Mouse (Mus musculus): ENCODE measurements around the gene Olfr1061.
"Not testable (repeated sequence)": the region's sequence is repeated elsewhere in the genome, so short reads cannot be mapped to it uniquely, and the experiment has no call there.

DNA sequence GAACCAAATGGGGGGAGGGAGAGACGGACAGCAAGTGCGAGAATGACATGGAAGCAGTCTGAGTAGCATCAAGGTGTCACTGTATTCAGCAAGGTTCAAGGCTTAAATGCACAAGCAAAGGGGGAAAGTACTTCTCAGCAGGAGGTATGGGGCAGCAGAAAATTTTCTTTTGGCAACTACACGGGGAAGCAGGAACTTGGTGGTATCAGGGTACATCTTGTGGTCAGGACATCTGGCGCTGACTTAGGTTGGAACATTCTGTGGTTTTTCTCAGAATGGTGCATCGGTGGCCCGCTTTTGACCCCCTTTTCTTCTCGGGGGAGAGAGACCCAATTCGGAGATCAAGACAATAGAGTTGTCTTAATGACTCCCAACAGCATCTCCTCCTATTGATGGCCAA is 14.7 kb upstream of the Olfr1061 start:
- not testable (repeated sequence) for TF ChIP-seq MAX (IDR thresholded peaks at IDR 0.05; ENCODE audit: low read depth); POLR2A (IDR thresholded peaks at IDR 0.05; ENCODE audit: insufficient read length, low read depth); SRF (IDR thresholded peaks at IDR 0.05; ENCODE audit: control insufficient read depth, insufficient read length, low read depth); POLR2AphosphoS2 (IDR thresholded peaks at IDR 0.05; ENCODE audit: insufficient read length, low read depth); E2F4 (IDR thresholded peaks at IDR 0.05; ENCODE audit: insufficient read depth); USF1 (IDR thresholded peaks at IDR 0.05; ENCODE audit: low read depth); TCF3 (IDR thresholded peaks at IDR 0.05; ENCODE audit: insufficient read length, low read depth); CEBPB (IDR thresholded peaks at IDR 0.05; ENCODE audit: insufficient read depth, poor library complexity, severe bottlenecking); MYOD1 (IDR thresholded peaks at IDR 0.05; ENCODE audit: control insufficient read depth in 1 of 3, insufficient read length in 2 of 3, low read depth in 2 of 3); REST (IDR thresholded peaks at IDR 0.05; ENCODE audit: insufficient read depth, insufficient read length); MYOG (IDR thresholded peaks at IDR 0.05; ENCODE audit: control insufficient read depth in 1 of 3, insufficient read depth in 1 of 3, insufficient read length in 2 of 3, low read depth in 2 of 3)
